Mouse (Mus musculus): Measurements from ENCODE around the gene Hexim2. TPM values are rescaled to one million over a fixed set of nuclear protein-coding genes. Genes with fewer than 3 reads are reported as not detected.

Hexim2 gene
- polyA plus RNA-seq, 1 experiment from 2014 or later: 11.3 TPM

DNA sequence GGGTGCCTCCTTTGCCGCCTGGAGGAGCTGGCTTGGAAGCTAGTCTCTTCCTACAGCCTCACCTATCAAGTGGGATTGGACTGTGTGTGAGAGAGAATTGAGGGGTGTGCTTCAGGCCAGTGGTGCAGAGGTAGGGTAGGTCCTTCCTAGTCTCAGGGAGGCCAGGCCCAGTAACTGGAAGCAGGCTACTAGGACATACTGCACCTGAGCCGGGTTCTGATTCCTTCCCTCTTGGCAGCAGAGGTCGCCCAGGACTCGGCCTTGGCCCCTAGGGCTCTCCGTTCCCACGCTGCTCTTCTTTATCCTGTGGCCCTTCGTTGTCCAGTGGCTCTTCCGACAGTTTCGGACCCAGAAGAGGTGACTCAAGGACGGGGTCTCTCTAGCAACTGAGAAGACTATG, 20.9 kb upstream of the Hexim2 start:
- 17% methylated on average over 10 of the region's 10 CpGs for WGBS
- H3K27me3 ChIP-seq (ENCODE audit: insufficient read depth, low read length): no peaks in the 10 kb centered on the region
- H3K4me3 ChIP-seq (ENCODE audit: low read length): peak overlapping the region; percentile 41
- H3K9me3 ChIP-seq (ENCODE audit: low read length): no peaks in the 10 kb centered on the region
- peak overlapping the region; percentile 54 for H3K4me2 ChIP-seq (replicated peaks; ENCODE audit: low read depth, low read length)
- H3K36me3 ChIP-seq (ENCODE audit: insufficient read depth, low read length): no peaks in the 10 kb centered on the region
- H3K27ac ChIP-seq (ENCODE audit: low read length): peak overlapping the region; percentile 34; the same call in 1 of the 2 replicates
- peaks cover 24% of the 10 kb centered on the region for H3K4me1 ChIP-seq (ENCODE audit: insufficient read depth, low read length)
- ATAC-seq (ENCODE audit: low FRiP score, low TSS enrichment): no peak
- peak overlapping the region; percentile 66 for H3K9ac ChIP-seq (replicated peaks; ENCODE audit: low read length)

DNA sequence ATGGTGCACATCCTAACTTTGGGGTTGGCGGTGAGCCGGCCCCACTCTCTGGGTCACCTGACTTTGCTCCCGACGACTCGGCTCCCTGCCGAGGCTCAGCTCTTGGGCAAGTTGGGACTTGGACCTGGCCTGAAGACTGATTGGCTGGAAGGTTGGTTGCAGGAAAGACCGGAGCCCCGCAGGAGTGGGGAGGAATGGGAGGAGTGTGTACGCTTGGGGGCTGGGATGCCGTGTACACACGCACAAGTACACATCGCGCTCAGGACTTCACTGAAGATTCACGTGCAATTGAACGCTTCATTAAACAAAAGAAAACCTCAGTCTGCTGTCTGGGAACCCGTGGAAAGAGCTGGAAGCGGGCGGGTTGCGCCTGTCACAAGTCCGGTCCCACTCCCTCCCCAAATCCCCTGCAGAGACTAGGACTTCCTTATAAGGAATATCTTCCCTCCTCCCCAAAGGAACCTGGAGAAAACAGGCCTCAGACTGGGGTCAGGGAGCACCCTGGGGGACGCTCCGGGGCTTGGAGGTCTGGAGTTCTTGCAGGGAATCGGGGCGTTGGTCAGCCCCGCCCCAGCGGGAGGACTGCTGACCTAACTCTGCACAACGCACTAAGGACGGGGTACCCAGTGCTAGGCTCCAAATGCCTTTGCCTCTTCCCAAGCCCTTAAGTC, 20.2 kb upstream of the Hexim2 start:
- Histone ChIP-seq H3K27me3 (ENCODE audit: insufficient read depth, low read length) (no peaks in the 10 kb centered on the region), H3K4me2 (replicated peaks; ENCODE audit: low read depth, low read length) (peak overlapping the region; percentile 54), H3K4me3 (ENCODE audit: low read length) (peak overlapping the region; percentile 41), H3K9ac (replicated peaks; ENCODE audit: low read length) (peak overlapping the region; percentile 66), H3K4me1 (ENCODE audit: insufficient read depth, low read length) (peaks cover 24% of the 10 kb centered on the region), H3K36me3 (ENCODE audit: insufficient read depth, low read length) (no peaks in the 10 kb centered on the region), H3K9me3 (ENCODE audit: low read length) (no peaks in the 10 kb centered on the region), H3K27ac (ENCODE audit: low read length) (peak overlapping the region; percentile 34)
- 0 out of 2 replicates have a peak, but pooled peaks have one; percentile 17 for ATAC-seq (ENCODE audit: low FRiP score, low TSS enrichment)
- WGBS: under 1% methylated on average over 28 of the region's 28 CpGs

DNA sequence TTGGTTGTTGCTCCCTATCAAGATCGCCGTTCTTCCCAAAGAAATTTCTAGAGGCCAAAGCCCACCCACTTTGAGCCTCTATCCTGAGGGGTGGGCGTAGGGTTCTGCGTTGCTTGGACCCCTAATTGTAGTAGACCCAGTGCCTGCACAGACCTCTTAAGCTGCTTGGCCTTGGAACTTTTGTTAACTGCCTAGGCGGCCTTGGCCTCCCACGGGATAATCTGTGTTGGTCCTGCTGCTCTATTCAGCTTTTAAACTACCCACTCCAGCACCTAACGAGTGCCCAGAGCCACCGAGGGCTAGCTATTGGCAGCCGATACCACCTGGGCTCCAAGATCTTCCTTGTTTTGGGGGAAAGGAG, 19.7 kb upstream of the Hexim2 start:
- H3K27ac ChIP-seq (ENCODE audit: low read length): peak overlapping the region; percentile 34
- WGBS: 25% methylated on average over 9 of the region's 9 CpGs
- peak overlapping the region; percentile 41 for H3K4me3 ChIP-seq (ENCODE audit: low read length)
- peak overlapping the region; percentile 66 for H3K9ac ChIP-seq (replicated peaks; ENCODE audit: low read length)
- no peak for ATAC-seq (ENCODE audit: low FRiP score, low TSS enrichment)
- no peaks in the 10 kb centered on the region for H3K36me3 ChIP-seq (ENCODE audit: insufficient read depth, low read length)
- peak overlapping the region; percentile 54 for H3K4me2 ChIP-seq (replicated peaks; ENCODE audit: low read depth, low read length)
- no peaks in the 10 kb centered on the region for H3K27me3 ChIP-seq (ENCODE audit: insufficient read depth, low read length)
- H3K4me1 ChIP-seq (ENCODE audit: insufficient read depth, low read length): peaks cover 24% of the 10 kb centered on the region
- no peaks in the 10 kb centered on the region for H3K9me3 ChIP-seq (ENCODE audit: low read length)

DNA sequence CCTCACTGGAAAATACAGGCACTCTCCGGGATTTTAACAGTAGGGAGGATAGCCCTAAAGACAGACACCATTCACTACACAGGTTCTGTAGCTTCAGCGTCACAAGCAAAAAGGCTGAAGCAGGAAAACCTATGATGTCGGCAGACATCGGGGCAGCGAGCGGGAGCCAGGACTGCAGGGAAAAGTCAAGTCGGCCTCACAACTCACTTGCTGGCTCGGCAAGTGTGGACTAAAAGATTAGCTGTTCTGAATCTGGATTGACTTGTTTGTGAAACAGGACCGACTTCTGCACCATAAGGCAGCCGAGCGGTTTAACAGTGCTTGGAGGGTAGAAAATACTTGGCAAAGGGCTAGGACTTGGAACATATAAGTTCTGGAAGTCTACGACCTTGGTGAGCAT, 19.2 kb upstream of the Hexim2 start:
- Histone ChIP-seq H3K36me3 (ENCODE audit: insufficient read depth, low read length) (no peaks in the 10 kb centered on the region), H3K4me3 (ENCODE audit: low read length) (no peak overlapping the region), H3K4me1 (ENCODE audit: insufficient read depth, low read length) (peaks cover 24% of the 10 kb centered on the region), H3K4me2 (replicated peaks; ENCODE audit: low read depth, low read length) (no peak overlapping the region), H3K27ac (ENCODE audit: low read length) (peak overlapping the region; percentile 34; the same call in 1 of the 2 replicates), H3K27me3 (ENCODE audit: insufficient read depth, low read length) (no peaks in the 10 kb centered on the region), H3K9me3 (ENCODE audit: low read length) (no peaks in the 10 kb centered on the region), H3K9ac (replicated peaks; ENCODE audit: low read length) (0 out of 2 replicates have a peak overlapping the region, but pooled peaks have one; percentile 66)
- WGBS: 50% methylated on average over 12 of the region's 12 CpGs
- no peak for ATAC-seq (ENCODE audit: low FRiP score, low TSS enrichment)

DNA sequence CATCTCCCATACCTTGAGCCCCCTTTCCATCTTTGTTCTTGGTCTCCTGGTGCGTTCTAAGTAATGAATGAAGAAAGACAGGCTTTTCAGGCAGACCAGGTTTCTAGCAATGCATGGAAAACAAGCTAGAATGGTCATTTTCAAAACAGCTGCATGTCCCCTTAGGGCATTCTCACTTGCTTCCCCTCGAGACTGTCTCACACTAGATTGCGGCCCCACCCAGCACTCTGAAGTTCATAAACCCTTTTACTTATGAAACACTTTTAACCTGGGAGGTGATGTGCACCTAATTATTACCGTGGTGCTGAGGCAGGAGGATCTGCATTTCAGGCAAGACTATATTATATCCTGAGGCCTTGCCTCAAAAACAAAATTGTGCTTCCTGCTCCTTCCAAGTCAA, 18.5 kb upstream of the Hexim2 start:
- no peaks in the 10 kb centered on the region for H3K9me3 ChIP-seq (ENCODE audit: low read length)
- WGBS: 73% methylated on average over 4 of the region's 4 CpGs
- H3K4me2 ChIP-seq (replicated peaks; ENCODE audit: low read depth, low read length): no peak overlapping the region
- no peaks in the 10 kb centered on the region for H3K27me3 ChIP-seq (ENCODE audit: insufficient read depth, low read length)
- no peak overlapping the region for H3K4me3 ChIP-seq (ENCODE audit: low read length)
- H3K36me3 ChIP-seq (ENCODE audit: insufficient read depth, low read length): no peaks in the 10 kb centered on the region
- ATAC-seq (ENCODE audit: low FRiP score, low TSS enrichment): no peak
- H3K4me1 ChIP-seq (ENCODE audit: insufficient read depth, low read length): peaks cover 29% of the 10 kb centered on the region
- H3K27ac ChIP-seq (ENCODE audit: low read length): no peak overlapping the region
- H3K9ac ChIP-seq (replicated peaks; ENCODE audit: low read length): no peak overlapping the region

DNA sequence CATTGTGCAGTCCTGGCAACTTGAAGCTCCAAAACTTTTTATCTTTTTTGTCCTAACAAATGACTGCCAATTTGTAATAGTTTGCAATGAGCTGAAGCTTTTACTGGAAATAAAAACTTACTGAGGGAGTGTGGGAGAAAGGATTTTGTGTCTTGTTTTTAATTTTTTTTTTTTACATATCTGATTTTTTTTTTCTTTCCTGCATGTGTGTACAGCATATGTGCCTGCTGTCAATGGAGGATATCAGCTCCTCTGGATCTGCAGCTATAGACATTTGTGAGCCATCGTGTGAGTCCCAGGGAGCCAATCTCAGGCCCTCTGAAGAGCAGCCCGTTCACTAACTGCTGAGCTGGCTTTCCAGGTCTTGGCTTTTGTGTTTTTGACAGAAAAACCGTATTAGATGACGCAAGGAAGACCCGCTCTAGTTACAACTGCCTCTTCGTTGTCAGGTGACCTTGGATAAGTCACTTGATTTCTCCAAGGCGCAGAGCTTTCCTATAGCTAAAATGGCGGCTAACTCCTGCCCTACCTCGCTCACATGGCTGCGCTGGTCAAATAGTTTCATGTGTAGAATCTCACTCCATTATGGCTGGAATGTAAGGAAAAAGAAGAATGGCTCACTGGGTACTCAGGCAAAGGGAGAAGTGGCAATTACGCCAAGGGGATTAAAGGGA, 17.8 kb upstream of the Hexim2 start:
- Histone ChIP-seq H3K4me3 (ENCODE audit: low read length) (peak overlapping the region; percentile 74), H3K4me2 (replicated peaks; ENCODE audit: low read depth, low read length) (peak overlapping the region; percentile 65), H3K27me3 (ENCODE audit: insufficient read depth, low read length) (no peaks in the 10 kb centered on the region), H3K36me3 (ENCODE audit: insufficient read depth, low read length) (no peaks in the 10 kb centered on the region), H3K4me1 (ENCODE audit: insufficient read depth, low read length) (peaks cover 33% of the 10 kb centered on the region), H3K9me3 (ENCODE audit: low read length) (no peaks in the 10 kb centered on the region), H3K9ac (replicated peaks; ENCODE audit: low read length) (peak overlapping the region; percentile 94), H3K27ac (ENCODE audit: low read length) (peak overlapping the region; percentile 95; the same call in 1 of the 2 replicates)
- 87% methylated on average over 11 of the region's 11 CpGs for WGBS
- ATAC-seq (ENCODE audit: low FRiP score, low TSS enrichment): no peak

DNA sequence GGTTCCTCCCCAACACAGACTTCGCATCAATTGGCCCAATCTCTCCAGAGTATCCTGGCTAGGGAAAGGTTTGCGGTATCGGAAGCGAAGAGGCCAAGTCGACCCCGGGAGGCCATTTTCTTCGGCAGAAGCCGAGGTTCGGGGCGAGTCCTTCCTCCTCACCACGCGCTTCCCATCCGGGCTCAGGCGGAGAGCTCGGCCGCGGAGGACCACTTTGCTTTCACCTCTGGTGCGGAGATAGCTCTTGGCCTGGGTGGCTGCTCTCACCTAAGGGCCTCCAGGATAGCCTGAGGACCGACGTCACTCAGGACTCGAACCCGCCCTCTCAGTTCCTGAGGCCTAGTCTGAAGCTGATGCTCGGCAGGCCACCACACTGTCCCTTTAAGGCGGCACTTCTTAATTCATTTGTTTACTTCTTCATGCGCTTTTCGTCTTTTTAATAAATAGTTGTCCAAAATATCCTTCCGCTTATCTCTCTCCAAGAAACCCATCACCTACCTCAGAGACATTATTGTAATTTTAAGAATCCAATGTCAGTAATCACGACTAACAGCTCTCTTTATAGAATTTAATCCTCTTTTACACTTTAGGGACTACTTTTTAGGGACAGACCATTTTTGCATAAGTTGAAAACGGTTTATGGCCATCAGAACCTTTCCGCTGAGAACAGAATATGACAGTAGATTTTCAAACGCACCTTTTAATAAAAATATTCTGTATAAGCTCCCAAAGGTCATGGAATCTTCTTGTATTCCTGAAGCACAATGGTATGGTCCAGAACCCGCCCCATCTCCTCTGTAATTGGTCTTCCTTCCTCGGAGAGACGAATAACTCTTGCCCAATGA, 16.8 kb upstream of the Hexim2 start:
- Histone ChIP-seq H3K27me3 (ENCODE audit: insufficient read depth, low read length) (no peaks in the 10 kb centered on the region), H3K4me1 (ENCODE audit: insufficient read depth, low read length) (peaks cover 33% of the 10 kb centered on the region), H3K36me3 (ENCODE audit: insufficient read depth, low read length) (no peaks in the 10 kb centered on the region), H3K4me3 (ENCODE audit: low read length) (peak overlapping the region; percentile 74), H3K9ac (replicated peaks; ENCODE audit: low read length) (peak overlapping the region; percentile 94), H3K9me3 (ENCODE audit: low read length) (no peaks in the 10 kb centered on the region), H3K4me2 (replicated peaks; ENCODE audit: low read depth, low read length) (peak overlapping the region; percentile 65), H3K27ac (ENCODE audit: low read length) (peak overlapping the region; percentile 95)
- under 1% methylated on average over 34 of the region's 34 CpGs for WGBS
- ATAC-seq (ENCODE audit: low FRiP score, low TSS enrichment): peak; percentile 79

DNA sequence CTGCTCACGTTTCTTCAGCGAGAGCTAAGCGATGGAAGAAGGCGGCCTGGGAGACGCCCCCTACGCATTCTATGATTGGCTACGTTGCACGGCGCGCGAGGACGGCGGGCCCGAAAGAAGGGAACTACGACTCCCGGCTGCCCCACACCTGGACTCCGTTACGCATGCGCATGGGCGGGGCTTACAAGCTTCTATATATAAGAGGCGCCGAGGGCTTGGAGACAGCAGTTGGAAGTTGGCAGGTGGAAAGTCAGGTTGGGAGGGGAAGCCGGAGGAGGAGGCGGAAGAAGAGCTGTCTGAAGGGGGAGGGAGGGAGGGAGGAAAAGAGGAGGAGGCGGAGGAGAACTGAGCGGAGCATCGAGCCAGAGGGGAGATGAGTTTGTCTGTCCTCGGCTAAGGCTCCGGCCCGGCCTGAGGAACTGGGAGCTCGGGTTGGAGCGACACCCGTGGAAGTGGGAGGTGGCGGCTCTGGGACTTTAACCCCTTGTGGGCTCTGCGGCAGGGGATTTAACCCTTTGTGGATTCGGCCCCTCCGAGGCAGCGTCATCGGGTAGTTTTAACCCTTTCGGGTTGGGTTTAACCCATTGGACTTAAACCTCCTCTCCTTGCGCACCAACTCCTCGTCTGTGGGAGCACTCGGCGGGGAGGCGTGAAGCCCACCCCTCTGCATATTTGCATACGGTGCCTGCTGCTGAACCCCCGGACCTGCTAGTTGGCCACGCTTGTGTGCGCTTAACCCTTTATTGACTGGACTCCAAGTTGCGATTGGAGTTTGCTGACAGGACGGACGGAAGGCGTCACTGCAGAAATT, 16.0 kb upstream of the Hexim2 start, which contains the start of gene Hexim1:
Gene Hexim1, plus strand, starts transcription at position 224 of the 811 bp plus-strand sequence.
- H3K36me3 ChIP-seq (ENCODE audit: insufficient read depth, low read length): no peaks in the 10 kb centered on the region
- peak; percentile 95 for ATAC-seq (ENCODE audit: low FRiP score, low TSS enrichment)
- peak within 1 kb of the TSS; percentile 95 for H3K27ac ChIP-seq (ENCODE audit: low read length)
- H3K9ac ChIP-seq (replicated peaks; ENCODE audit: low read length): peak within 1 kb of the TSS; percentile 94
- under 1% methylated on average over 50 of the region's 53 CpGs for WGBS
- H3K4me1 ChIP-seq (ENCODE audit: insufficient read depth, low read length): peaks cover 30% of the 10 kb centered on the region
- H3K4me2 ChIP-seq (replicated peaks; ENCODE audit: low read depth, low read length): peak within 1 kb of the TSS; percentile 90
- no peaks in the 10 kb centered on the region for H3K9me3 ChIP-seq (ENCODE audit: low read length)
- peak within 1 kb of the TSS; percentile 83 for H3K4me3 ChIP-seq (ENCODE audit: low read length)
- no peaks in the 10 kb centered on the region for H3K27me3 ChIP-seq (ENCODE audit: insufficient read depth, low read length)

DNA sequence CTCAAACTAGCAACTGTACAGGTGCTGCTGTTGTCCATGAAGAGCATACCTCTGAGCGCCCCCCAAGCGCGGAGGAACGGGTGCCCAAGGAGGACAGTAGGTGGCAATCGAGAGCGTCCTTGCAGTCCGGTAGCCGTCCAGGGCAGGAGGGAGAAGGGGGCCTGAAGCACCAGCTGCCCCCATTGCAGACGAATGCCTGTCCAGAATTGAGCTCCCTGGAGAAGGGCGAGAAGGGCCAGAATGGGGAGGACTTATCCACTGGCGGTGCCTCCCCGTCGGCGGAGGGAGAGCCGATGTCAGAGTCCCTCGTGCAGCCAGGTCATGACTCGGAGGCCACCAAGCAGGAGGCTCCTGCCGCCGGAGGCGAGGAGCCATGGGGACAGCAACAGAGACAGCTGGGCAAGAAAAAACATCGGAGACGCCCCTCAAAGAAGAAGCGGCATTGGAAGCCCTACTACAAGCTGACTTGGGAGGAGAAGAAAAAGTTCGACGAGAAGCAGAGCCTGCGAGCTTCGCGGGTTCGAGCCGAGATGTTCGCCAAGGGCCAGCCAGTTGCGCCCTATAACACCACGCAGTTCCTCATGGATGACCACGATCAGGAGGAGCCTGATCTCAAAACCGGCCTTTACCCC, 15.2 kb upstream of the Hexim2 start:
- peak; percentile 43 for ATAC-seq (ENCODE audit: low FRiP score, low TSS enrichment)
- no peaks in the 10 kb centered on the region for H3K9me3 ChIP-seq (ENCODE audit: low read length)
- WGBS: under 1% methylated on average over 35 of the region's 35 CpGs
- H3K27ac ChIP-seq (ENCODE audit: low read length): peak overlapping the region; percentile 81
- H3K27me3 ChIP-seq (ENCODE audit: insufficient read depth, low read length): no peaks in the 10 kb centered on the region
- peak overlapping the region; percentile 83 for H3K4me3 ChIP-seq (ENCODE audit: low read length)
- H3K9ac ChIP-seq (replicated peaks; ENCODE audit: low read length): peak overlapping the region; percentile 90
- peaks cover 23% of the 10 kb centered on the region for H3K4me1 ChIP-seq (ENCODE audit: insufficient read depth, low read length)
- H3K36me3 ChIP-seq (ENCODE audit: insufficient read depth, low read length): no peaks in the 10 kb centered on the region
- H3K4me2 ChIP-seq (replicated peaks; ENCODE audit: low read depth, low read length): peak overlapping the region; percentile 90
